Mouse (Mus musculus): Measurements from ENCODE around the gene Mill2. TPM values are rescaled to one million over a fixed set of nuclear protein-coding genes. Genes with fewer than 3 reads are reported as not detected.
A peak's percentile ranks its signal among the peaks of the same experiment; 100 is the strongest.

The Mill2 gene
- total and polyA plus RNA-seq, 2 experiments from 2014 or later, result 0.79 to 1.5 TPM

GRCm38 (mm10) chr7:18827792-18828546 is 11.8 kb upstream of the Mill2 start:
- 61% methylated on average over 26 of the region's 26 CpGs for WGBS
- no peak overlapping the region for H3K4me2 ChIP-seq (ENCODE audit: low read depth, low read length)
- no peak overlapping the region for H3K9ac ChIP-seq (replicated peaks; ENCODE audit: low read length)
- no peaks in the 10 kb centered on the region for H3K27me3 ChIP-seq (ENCODE audit: insufficient read depth, low read length)
- 0 out of 2 replicates have a peak, but pooled peaks have one; percentile 15 for ATAC-seq
- H3K4me1 ChIP-seq (ENCODE audit: insufficient read depth, low read length), result no peaks in the 10 kb centered on the region
- no peaks in the 10 kb centered on the region for H3K36me3 ChIP-seq (ENCODE audit: insufficient read depth, low read length)
- TF ChIP-seq CTCF (IDR thresholded peaks at IDR 0.05; ENCODE audit: low read depth), result no peak
- no peaks in the 10 kb centered on the region for H3K9me3 ChIP-seq (ENCODE audit: low read length)
- no peak overlapping the region for H3K4me3 ChIP-seq (ENCODE audit: low read length)
- no peak for DNase-seq (ENCODE audit: low spot score)
- no peak overlapping the region for H3K27ac ChIP-seq

GRCm38 (mm10) chr7:18828592-18828991 is 11.2 kb upstream of the Mill2 start:
- no peak overlapping the region for H3K27ac ChIP-seq
- no peaks in the 10 kb centered on the region for H3K27me3 ChIP-seq (ENCODE audit: insufficient read depth, low read length)
- H3K36me3 ChIP-seq (ENCODE audit: insufficient read depth, low read length), result no peaks in the 10 kb centered on the region
- TF ChIP-seq CTCF (IDR thresholded peaks at IDR 0.05; ENCODE audit: low read depth), result peak; percentile 51
- no peaks in the 10 kb centered on the region for H3K4me1 ChIP-seq (ENCODE audit: insufficient read depth, low read length)
- no peak overlapping the region for H3K4me2 ChIP-seq (ENCODE audit: low read depth, low read length)
- H3K9me3 ChIP-seq (ENCODE audit: low read length), result no peaks in the 10 kb centered on the region
- H3K4me3 ChIP-seq (ENCODE audit: low read length), result no peak overlapping the region
- 60% methylated on average over 9 of the region's 9 CpGs for WGBS
- DNase-seq (ENCODE audit: low spot score) (peak; percentile 40), ATAC-seq (no peak)
- no peak overlapping the region for H3K9ac ChIP-seq (replicated peaks; ENCODE audit: low read length)

GRCm38 (mm10) chr7:18829545-18829944 is 10.2 kb upstream of the Mill2 start:
- H3K9me3 ChIP-seq (ENCODE audit: low read length), result no peaks in the 10 kb centered on the region
- no peaks in the 10 kb centered on the region for H3K4me1 ChIP-seq (ENCODE audit: insufficient read depth, low read length)
- H3K9ac ChIP-seq (replicated peaks; ENCODE audit: low read length), result no peak overlapping the region
- H3K4me3 ChIP-seq (ENCODE audit: low read length), result no peak overlapping the region
- TF ChIP-seq CTCF (IDR thresholded peaks at IDR 0.05; ENCODE audit: low read depth), result no peak
- 75% methylated on average over 7 of the region's 7 CpGs for WGBS
- H3K27me3 ChIP-seq (ENCODE audit: insufficient read depth, low read length), result no peaks in the 10 kb centered on the region
- H3K4me2 ChIP-seq (ENCODE audit: low read depth, low read length), result no peak overlapping the region
- no peak overlapping the region for H3K27ac ChIP-seq
- DNase-seq (ENCODE audit: low spot score), result no peak
- ATAC-seq, result no peak
- no peaks in the 10 kb centered on the region for H3K36me3 ChIP-seq (ENCODE audit: insufficient read depth, low read length)

GRCm38 (mm10) chr7:18832298-18832697 is 7.5 kb upstream of the Mill2 start:
- no peaks in the 10 kb centered on the region for H3K9me3 ChIP-seq (ENCODE audit: low read length)
- H3K4me2 ChIP-seq (ENCODE audit: low read depth, low read length), result no peak overlapping the region
- H3K9ac ChIP-seq (replicated peaks; ENCODE audit: low read length), result no peak overlapping the region
- DNase-seq (ENCODE audit: low spot score) (no peak), ATAC-seq (no peak)
- no peaks in the 10 kb centered on the region for H3K27me3 ChIP-seq (ENCODE audit: insufficient read depth, low read length)
- no peak for TF ChIP-seq CTCF (IDR thresholded peaks at IDR 0.05; ENCODE audit: low read depth)
- H3K4me3 ChIP-seq (ENCODE audit: low read length), result no peak overlapping the region
- H3K4me1 ChIP-seq (ENCODE audit: insufficient read depth, low read length), result no peaks in the 10 kb centered on the region
- WGBS, result 45% methylated on average over 13 of the region's 13 CpGs
- no peaks in the 10 kb centered on the region for H3K36me3 ChIP-seq (ENCODE audit: insufficient read depth, low read length)
- H3K27ac ChIP-seq, result no peak overlapping the region

GRCm38 (mm10) chr7:18840386-18841173 is 814 bp downstream of the Mill2 start:
- no peaks in the 10 kb centered on the region for H3K36me3 ChIP-seq (ENCODE audit: insufficient read depth, low read length)
- H3K27me3 ChIP-seq (ENCODE audit: insufficient read depth, low read length), result no peaks in the 10 kb centered on the region
- H3K4me3 ChIP-seq (ENCODE audit: low read length), result peak overlapping the region; percentile 39
- H3K9me3 ChIP-seq (ENCODE audit: low read length), result no peaks in the 10 kb centered on the region
- ATAC-seq, result peak; percentile 93
- DNase-seq (ENCODE audit: low spot score), result peak; percentile 65
- TF ChIP-seq CTCF (IDR thresholded peaks at IDR 0.05; ENCODE audit: low read depth), result no peak
- peak overlapping the region; percentile 77 for H3K27ac ChIP-seq
- WGBS, result 5% methylated on average over 12 of the region's 17 CpGs
- no peaks in the 10 kb centered on the region for H3K4me1 ChIP-seq (ENCODE audit: insufficient read depth, low read length)
- H3K9ac ChIP-seq (replicated peaks; ENCODE audit: low read length), result peak overlapping the region; percentile 62
- H3K4me2 ChIP-seq (ENCODE audit: low read depth, low read length), result peak overlapping the region; percentile 69

- Histone ChIP-seq H3K36me3 (ENCODE audit: insufficient read depth, low read length) (no peaks in the 10 kb centered on the region), H3K4me2 (ENCODE audit: low read depth, low read length) (peak overlapping the region; percentile 69), H3K27me3 (ENCODE audit: insufficient read depth, low read length) (no peaks in the 10 kb centered on the region), H3K27ac (peak overlapping the region; percentile 15; the same call in 1 of the 2 replicates), H3K9me3 (ENCODE audit: low read length) (no peaks in the 10 kb centered on the region), H3K4me3 (ENCODE audit: low read length) (peak overlapping the region; percentile 24), H3K4me1 (ENCODE audit: insufficient read depth, low read length) (no peaks in the 10 kb centered on the region), H3K9ac (replicated peaks; ENCODE audit: low read length) (no peak overlapping the region; the same call in 1 of the 2 replicates)
- 0 out of 2 replicates have a peak, but pooled peaks have one; percentile 9 for ATAC-seq
- WGBS, result 68% methylated on average over 1 of the region's 1 CpGs
- DNase-seq (ENCODE audit: low spot score), result no peak
- no peak for TF ChIP-seq CTCF (IDR thresholded peaks at IDR 0.05; ENCODE audit: low read depth)
Observed at GRCm38 (mm10) chr7:18841174-18841567, 1.4 kb downstream of the Mill2 start.
